Mouse (Mus musculus) adrenal gland, postnatal 4 days (tissue): ENCODE measurements around the gene Eno4. TPM values are rescaled to one million over a fixed set of nuclear protein-coding genes. Genes with fewer than 3 reads are reported as not detected.

Experiments used
- DNase-seq, 2 experiments: peaks; one replicate each; pipeline ENCODE4 v3.0.0; 2021 to 2022; ENCODE audit warnings: low spot score in 2 of 2, mixed read lengths in 2 of 2
- microRNA-seq: library from miRNA; unstranded; fragments of <30 nt; microRNA quantifications from one replicate; pipeline ENCODE4 v1.2.0, GENCODE M21; 2021
- total RNA-seq, 2 experiments: library from RNA; stranded (reverse); gene quantifications; 2 replicates each; pipeline ENCODE4 v1.2.3; 2021

Eno4 gene
- total RNA-seq, 2 experiments from 2014 or later = 0.31 to 0.45 TPM

DNA sequence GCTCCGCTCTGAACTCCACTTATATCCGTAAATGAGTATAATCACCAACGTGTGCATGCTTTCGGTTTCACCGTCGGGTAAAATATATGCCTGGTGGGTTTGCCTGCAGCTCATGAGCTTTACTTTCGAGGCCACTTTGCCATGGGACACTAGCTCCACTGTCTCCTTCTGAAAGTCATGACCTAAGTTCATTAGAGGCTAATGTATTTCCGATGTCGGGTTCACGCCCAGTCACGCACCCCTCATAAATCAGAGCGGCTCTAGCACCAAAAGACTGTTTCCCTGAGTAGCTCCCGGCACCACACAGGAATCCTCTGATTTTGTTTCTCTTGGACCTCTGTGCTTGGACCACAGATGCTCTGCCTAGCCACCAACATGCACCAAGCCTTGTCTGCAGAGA, 27.6 kb downstream of the Eno4 start:
- no peak for DNase-seq

DNA sequence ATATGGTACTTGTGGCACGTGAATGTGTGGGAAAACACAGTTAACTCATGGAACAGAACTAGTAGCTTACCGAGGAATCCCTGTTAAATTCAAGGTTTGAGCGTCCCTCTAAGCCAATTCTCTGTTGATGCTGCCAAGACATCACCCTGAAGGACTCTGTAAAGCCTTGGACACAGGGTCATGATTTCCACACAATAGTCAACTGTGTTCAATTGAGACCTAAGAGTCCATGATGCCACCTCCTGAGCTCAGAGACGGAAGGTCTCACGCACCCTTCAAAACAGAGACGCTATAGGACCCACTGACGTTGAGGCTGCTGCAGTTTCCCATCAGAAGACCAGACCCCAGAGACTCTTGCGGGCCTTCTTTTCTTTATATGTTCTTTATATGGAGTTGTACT, 30.9 kb downstream of the Eno4 start:
- DNase-seq = no peak

DNA sequence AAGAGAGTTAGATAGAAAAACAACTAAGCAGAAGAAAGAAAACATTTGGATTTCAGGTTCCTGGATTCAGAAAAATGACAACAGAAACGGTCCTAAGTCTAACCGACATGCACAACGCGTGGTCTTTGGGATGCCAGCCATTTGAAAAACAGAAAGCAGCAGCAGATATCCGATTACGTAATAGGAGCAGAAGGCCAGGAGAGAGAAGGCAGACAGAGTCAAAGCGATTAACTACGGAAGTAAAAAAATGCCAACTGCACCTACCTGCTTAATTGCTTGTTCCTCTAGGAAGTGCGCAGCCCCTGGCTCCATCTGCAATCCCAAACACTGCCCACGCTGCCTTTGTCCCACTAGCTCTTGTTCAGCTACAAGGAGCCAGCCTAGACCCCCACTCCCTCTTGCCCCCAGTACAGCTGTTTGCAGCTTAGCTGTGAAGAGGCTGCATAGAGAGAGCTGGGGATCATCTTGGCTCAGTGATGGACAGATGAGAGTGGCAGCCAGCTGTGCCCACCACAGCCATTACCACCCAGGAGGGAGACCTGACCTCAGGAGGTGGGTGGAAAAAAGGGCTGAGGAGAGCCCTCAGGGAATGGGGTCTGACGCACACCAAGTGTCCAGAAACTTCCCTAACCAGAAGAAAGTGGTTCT, 32.1 kb downstream of the Eno4 start:
- DNase-seq = no peak

DNA sequence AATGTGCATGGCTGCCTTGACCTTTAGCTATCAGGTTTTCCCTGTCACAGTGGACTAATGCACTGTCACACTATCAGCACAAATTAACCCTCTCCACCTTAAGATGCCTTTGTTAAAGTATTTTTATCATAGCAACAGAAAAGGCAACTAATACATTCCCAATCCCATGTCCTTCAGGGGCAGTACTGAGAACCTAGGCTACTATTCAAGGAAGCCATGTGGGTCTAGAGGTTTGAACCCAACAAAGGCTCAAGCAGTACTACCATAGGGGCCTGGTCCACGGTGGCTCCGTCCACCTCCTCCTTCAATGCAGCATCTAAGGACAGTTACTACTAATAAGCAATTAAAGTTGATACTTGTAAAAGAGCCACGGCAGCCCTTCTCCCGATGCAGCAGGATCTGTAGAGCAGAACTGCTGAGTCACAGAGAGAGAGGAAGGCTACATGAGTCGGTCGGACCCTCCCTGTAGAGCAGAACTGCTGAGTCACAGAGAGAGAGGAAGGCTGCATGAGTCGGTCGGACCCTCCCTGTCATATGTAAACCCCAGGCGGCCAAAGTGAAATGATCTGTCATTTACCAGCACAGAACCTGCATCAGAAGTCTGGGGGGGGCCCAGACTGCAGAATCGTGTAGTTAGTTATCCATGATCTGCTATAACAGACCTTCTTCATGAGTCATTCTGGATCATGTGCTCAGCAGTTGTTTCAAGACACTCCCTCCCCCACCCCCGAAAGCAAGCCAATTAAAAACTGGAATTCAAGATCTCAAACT, 35.4 kb downstream of the Eno4 start:
- no peak for DNase-seq

DNA sequence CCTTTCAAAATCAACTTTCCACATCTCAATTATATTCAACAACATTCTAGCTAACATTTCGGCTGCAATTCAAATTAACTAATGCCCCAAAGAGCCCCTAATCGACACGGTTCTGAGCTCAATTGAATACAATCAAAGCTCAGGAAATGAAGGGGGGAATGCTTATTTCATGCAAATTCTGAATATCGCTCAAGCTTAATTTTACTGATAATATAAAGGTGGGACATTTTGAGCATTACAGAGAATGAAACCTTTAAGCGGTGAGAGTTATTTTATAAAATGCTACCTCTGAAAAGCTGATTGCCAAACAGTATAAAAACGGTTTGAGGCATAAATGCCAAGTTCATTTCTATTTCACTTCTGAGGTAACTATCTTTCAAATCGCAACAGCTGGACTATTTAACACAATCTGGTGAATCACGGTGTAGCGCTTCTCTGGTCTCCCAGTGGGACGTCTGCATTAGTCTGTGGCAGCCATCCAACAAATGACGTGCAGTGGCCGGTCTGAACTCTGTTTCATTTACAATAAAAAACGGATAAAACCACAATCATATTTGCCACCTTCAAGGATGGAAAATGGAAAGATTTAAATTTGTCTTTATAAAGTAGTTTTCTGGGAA, 36.3 kb downstream of the Eno4 start:
- no peak for DNase-seq

DNA sequence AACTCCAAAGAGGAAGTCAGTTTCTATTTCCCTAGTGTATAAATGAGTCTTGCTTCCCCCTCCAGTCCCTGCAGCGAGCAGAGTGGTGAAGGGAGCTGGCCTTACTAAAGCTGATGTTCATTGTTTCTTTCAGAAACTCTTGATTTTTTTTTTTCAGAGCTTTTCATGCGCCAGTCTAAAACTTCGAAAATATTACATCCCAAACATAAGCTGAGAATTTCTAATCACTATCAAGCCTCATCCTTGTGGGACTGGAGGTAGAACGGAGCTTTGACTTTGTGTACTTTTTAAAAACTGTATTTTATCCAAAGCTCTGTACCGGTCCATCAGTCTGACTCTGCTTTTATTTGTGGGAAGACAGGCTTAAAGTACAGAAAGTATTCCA, 36.8 kb downstream of the Eno4 start:
- no peak for DNase-seq

DNA sequence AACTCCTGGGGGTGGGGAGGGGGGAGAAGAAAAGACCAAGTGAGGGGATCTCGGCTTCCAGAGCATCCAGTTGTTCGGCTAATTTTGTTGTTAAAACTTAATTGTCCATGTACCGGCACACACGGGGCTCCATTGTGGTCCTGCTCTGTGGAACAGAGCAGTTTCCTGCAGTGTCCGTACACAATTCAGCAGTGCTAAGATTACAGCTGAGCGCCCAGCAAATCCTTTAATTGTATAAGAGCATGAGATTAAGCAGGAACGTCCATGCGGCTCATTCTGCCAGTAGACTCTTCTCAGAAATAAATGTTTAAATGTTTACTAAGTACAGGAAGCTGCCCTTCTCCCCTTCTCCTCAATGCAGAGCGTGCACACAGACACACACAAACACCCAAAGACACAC, 38.3 kb downstream of the Eno4 start:
- DNase-seq = no peak

DNA sequence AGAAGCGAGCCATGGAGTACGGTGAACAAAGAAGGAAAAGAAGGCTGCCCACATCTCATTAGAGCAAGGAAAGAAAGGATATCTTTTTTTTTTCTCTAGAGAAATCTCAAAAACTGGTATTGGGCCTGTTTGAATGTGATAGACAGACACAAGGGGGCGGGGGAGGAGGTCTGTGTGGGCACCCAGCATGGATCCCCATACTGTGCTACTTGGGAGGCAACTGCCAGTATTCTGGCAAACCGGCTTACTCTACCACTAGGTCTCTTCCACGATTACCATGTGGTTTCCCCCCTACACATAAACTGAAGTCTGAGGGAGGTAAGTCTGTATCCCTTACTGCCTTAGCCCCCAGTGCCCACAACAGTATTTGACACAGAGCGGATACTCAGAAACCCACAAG, 59.6 kb downstream of the Eno4 start:
- no peak for DNase-seq

DNA sequence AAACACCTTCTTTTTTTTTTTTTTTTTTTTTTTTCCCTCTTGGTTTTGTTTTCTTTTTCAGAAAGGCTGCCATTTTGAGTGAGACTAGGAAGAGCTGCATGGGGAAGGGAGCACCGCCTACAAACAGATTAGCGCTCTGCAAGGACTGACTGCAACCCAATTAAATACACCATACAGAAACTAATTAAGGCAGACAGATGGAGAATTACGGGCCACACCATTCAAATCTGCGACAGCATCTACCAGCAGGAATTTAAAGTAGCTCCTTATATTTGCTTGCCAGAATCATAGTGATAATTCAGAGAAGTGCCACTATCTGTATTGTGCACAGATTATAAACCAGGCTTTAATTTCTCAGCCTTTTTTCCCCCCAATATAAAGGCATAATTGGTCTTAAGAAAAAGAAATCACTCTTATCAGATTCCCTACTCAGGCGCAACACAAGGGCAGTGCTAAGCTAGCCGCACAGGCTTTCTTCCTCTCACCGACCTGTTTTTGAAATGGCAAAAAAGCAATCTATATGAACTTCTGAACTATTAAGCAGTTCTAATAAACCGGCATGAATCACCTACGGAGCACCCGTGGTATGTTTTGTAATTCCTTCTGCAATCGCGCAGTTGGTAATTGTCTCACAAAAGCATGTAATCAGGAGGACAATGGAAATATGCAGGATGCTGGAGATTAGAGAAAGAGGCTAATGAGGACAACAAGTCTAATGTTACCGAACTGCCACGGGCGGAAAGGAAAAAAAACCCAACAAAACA, 63.5 kb downstream of the Eno4 start:
- DNase-seq = no peak

DNA sequence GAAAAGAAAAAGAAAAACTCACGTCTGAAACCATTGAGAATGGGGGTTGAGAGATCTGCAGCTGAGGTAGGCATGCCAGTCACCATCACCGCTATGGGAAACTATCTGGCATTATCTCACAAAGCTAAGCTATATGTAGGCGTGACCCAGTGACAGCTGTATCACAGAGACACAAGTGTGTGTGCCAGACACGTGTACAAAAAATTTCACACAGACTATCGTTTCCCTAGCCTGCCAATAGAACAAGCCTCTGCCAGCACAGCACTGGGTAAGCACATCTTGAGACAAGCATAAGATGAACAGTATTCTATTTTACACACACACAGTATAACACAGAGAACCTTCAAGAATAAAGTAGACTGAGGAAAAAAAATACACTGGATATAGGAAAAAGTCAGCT, 67.6 kb downstream of the Eno4 start:
- DNase-seq = no peak

Small RNA genes lying within 50 kb of the gene (microRNA-seq; reads per million reads assigned to microRNA genes)
- gene Mir3086 = 2.6 reads per million, percentile 2 among the genes with 10 or more reads in this experiment

Other genes starting within 250 kb of the Eno4 start
- 1,000 to 10,000 TPM in 1 of 2 experiments, 1 to 10 TPM in 1; 3.4 to 2,030 TPM for gene Pnliprp1, start 214.5 kb upstream of the Eno4 start, total RNA-seq
- 10 to 100 TPM in 1 of 2 experiments, not detected in 1; 67.8 TPM for gene Pnliprp2, start 183.7 kb upstream of the Eno4 start, total RNA-seq
- gene 1700019N19Rik, start 149.0 kb upstream of the Eno4 start, total RNA-seq = under 1 TPM in 1 of 2 experiments, not detected in 1; 0.42 TPM
- gene Hspa12a, start 229 bp downstream of the Eno4 start, total RNA-seq = 10 to 100 TPM; 76.5 to 78.5 TPM
- gene Shtn1, start 132.7 kb downstream of the Eno4 start, total RNA-seq = 10 to 100 TPM in 1 of 2 experiments, 1 to 10 TPM in 1; 8.4 to 11.0 TPM
- gene Vax1, start 226.6 kb downstream of the Eno4 start, total RNA-seq = not detected